Mouse (Mus musculus) embryonic facial prominence, embryonic 13.5 days (tissue): ENCODE measurements around the gene Il10. TPM values are rescaled to one million over a fixed set of nuclear protein-coding genes. Genes with fewer than 3 reads are reported as not detected.

Source experiments
- ATAC-seq: fragments of 200-750 bp; cut with Nextera tagmentation; 2 replicates; pipeline ENCODE4 v1.8.0; 2017; ENCODE audit warnings: low read depth; ENCODE audit not compliant: insufficient number of reproducible peaks, insufficient read depth, low FRiP score, low TSS enrichment
- H3K27ac ChIP-seq: fragments of 300-500 bp; sonication (generic); 2 replicates; pipeline ENCODE4 v1.5.1; 2015; ENCODE audit warnings: moderate library complexity, mild to moderate bottlenecking, inconsistent platforms
- H3K27me3 ChIP-seq: fragments of 300-500 bp; sonication (generic); 2 replicates; pipeline ENCODE4 v1.6.1; 2015; ENCODE audit warnings: mild to moderate bottlenecking, inconsistent platforms
- H3K36me3 ChIP-seq: fragments of 300-500 bp; sonication (generic); 2 replicates; pipeline ENCODE4 v1.6.1; 2015; ENCODE audit warnings: mild to moderate bottlenecking, inconsistent platforms
- H3K4me1 ChIP-seq: fragments of 300-500 bp; sonication (generic); 2 replicates; pipeline ENCODE4 v1.6.1; 2015; ENCODE audit warnings: inconsistent platforms
- H3K4me2 ChIP-seq: fragments of 300-500 bp; sonication (generic); 2 replicates; pipeline ENCODE4 v1.6.1; 2015; ENCODE audit warnings: moderate library complexity, mild to moderate bottlenecking, inconsistent platforms
- H3K4me3 ChIP-seq: fragments of 300-500 bp; sonication (generic); 2 replicates; pipeline ENCODE4 v1.5.1; 2015; ENCODE audit warnings: mild to moderate bottlenecking, inconsistent platforms
- H3K9ac ChIP-seq: fragments of 300-500 bp; sonication (generic); 2 replicates; pipeline ENCODE4 v1.6.1; 2015; ENCODE audit warnings: mild to moderate bottlenecking, inconsistent platforms
- H3K9me3 ChIP-seq: fragments of 300-500 bp; sonication (generic); 2 replicates; pipeline ENCODE4 v1.6.1; 2016; ENCODE audit warnings: inconsistent platforms
- WGBS: fragments of 180-500 bp; shearing (Covaris S2); methylation state at CpG from one replicate; pipeline ENCODE4 v1.1.7; 2015; ENCODE audit warnings: mixed read lengths; 5-methylcytosine and 5-hydroxymethylcytosine counted together
- polyA plus RNA-seq: library from polyadenylated mRNA; unstranded; fragments of >200 nt; fragmentation: Nextera tagmentation; extraction: Ambion mirVana; gene quantifications from 2 replicates; pipeline ENCODE4 v1.2.1, GENCODE M21; 2015

Il10 gene
- polyA plus RNA-seq, 1 experiment from 2014 or later, result not detected

DNA sequence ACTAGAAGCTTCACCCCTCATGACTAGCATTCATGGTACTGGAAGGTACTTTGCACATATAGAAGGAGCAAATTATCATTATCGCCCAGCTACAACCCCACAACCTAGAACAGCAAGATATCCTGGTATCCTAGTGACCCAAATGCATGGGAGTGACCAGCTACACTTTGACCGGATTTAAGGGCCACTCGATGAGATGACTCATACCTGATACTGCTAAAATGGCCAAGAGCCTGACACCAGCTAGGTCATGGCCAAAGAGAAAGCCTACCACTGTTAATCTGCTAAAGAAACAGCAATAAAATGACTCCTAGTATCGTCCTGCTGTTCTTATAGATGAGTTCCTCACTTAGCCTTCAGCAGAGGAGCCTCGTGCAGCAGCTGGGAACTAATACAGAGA, 19.8 kb downstream of the Il10 start:
- no peak overlapping the region for H3K9ac ChIP-seq
- H3K4me2 ChIP-seq, result no peak overlapping the region
- WGBS, result 85% methylated on average over 5 of the region's 5 CpGs
- ATAC-seq, result no peak
- H3K36me3 ChIP-seq, result no peaks in the 10 kb centered on the region
- H3K4me3 ChIP-seq, result no peak overlapping the region
- no peaks in the 10 kb centered on the region for H3K4me1 ChIP-seq
- H3K27ac ChIP-seq, result no peak overlapping the region
- H3K27me3 ChIP-seq, result no peaks in the 10 kb centered on the region
- H3K9me3 ChIP-seq, result peaks cover 9% of the 10 kb centered on the region; the same call in 1 of the 2 replicates

DNA sequence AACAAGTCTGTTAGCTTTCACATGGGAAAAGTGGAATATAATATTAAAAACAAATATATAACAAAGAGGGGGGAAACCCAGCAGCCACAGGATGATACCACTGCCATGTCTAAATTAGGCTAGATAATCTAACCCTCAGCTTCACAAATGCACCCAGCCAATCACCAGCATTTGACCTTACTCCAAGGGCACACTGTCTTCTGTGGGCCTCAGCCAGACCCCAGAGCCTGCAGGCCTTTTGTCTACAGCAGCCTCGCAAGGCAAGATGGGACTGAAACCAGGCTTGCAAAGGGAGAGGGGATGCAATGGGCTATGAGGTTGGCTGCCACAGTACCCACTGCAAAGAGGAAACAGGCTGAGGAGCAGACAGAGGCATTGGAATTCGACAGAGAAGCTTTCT, 22.6 kb downstream of the Il10 start:
- no peaks in the 10 kb centered on the region for H3K36me3 ChIP-seq
- 53% methylated on average over 2 of the region's 2 CpGs for WGBS
- no peak overlapping the region for H3K9ac ChIP-seq

DNA sequence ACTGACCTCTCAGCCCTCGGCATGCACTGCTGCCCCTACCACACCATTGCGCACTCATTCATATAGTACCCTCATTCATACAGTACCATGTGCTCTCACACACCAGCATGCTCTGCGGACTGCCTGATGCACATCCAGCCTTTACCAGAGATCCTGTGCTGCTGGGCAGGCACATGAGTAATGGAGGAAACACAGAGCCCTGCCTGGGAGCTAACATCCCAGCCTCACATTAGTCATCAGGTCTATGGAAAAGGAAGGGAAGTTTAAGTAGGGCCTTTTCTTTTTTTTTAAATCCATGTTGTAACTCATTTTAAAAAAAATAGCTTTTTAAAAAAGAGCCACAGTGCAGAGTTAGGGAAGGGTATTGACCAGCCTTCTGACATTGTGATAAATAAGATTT, 23.1 kb downstream of the Il10 start:
- WGBS, result 82% methylated on average over 3 of the region's 3 CpGs
- H3K9ac ChIP-seq, result no peak overlapping the region
- no peak overlapping the region for H3K4me3 ChIP-seq
- H3K9me3 ChIP-seq, result no peaks in the 10 kb centered on the region; the same call in 1 of the 2 replicates
- H3K4me1 ChIP-seq, result no peaks in the 10 kb centered on the region
- ATAC-seq, result no peak
- no peaks in the 10 kb centered on the region for H3K27me3 ChIP-seq
- no peaks in the 10 kb centered on the region for H3K36me3 ChIP-seq
- no peak overlapping the region for H3K4me2 ChIP-seq
- no peak overlapping the region for H3K27ac ChIP-seq

More for the DNA sequence above, 22.6 kb downstream of the Il10 start:
- H3K27ac ChIP-seq, result no peak overlapping the region
- no peak overlapping the region for H3K4me3 ChIP-seq
- H3K4me1 ChIP-seq, result no peaks in the 10 kb centered on the region
- H3K4me2 ChIP-seq, result no peak overlapping the region
- peaks cover 4% of the 10 kb centered on the region; the same call in 1 of the 2 replicates for H3K9me3 ChIP-seq
- H3K27me3 ChIP-seq, result no peaks in the 10 kb centered on the region
- no peak for ATAC-seq

DNA sequence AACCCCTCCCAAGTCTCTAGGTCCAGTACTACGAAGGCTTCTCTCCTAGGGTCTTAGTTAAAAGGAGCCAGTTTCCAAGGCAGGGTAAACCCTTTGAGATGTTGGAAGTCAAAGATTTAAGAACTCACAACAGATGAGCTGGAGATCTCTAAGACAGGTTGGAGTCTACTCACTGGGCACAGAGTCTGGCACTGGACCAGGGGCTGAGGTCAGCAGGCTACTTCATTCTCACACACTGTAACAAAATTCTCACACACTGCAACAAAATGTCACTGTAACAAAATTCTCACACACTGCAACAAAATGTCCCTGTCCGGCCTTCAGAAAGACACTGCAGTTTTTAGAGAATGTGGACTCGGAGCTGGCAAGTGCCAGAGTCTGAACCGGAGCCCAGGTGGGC, 24.0 kb downstream of the Il10 start:
- no peak for ATAC-seq
- no peak overlapping the region for H3K9ac ChIP-seq
- H3K4me3 ChIP-seq, result no peak overlapping the region
- no peak overlapping the region for H3K4me2 ChIP-seq
- no peaks in the 10 kb centered on the region for H3K9me3 ChIP-seq
- H3K27ac ChIP-seq, result no peak overlapping the region
- no peaks in the 10 kb centered on the region for H3K27me3 ChIP-seq
- no peaks in the 10 kb centered on the region for H3K4me1 ChIP-seq
- WGBS, result 96% methylated on average over 4 of the region's 4 CpGs
- H3K36me3 ChIP-seq, result no peaks in the 10 kb centered on the region

DNA sequence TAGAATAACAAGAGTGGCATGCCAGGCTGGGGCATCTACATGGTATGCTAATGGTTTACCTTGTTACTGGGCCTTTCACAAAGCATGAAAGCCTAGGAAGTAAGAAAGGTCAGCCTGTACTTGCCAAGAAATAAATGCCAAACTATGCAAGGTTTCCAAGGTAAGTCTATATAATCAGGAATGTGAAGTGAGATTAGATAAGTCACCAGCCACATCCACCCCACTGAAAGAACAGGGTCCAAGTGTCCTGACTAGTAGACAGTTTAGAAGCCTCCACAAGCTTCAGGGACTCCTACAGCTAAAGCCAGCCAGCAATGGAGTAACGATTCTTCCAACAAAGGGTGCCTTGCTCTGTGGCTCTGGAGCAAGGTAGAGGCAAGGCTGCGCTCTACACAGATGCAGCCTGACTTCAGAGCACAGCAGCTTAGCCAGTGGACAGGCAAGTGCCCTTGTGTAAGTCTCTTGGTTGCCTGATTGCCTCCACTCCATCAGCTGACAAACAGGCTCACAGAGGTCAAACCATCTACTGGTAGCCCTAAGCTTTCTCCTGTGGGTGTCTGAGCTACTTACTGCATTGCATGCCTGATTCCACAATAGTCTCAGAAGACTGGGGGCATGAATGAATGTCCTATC, 26.2 kb downstream of the Il10 start:
- WGBS, result 95% methylated on average over 2 of the region's 2 CpGs
- Histone ChIP-seq H3K4me1 (no peaks in the 10 kb centered on the region), H3K27me3 (no peaks in the 10 kb centered on the region), H3K9ac (no peak overlapping the region), H3K4me2 (no peak overlapping the region), H3K27ac (no peak overlapping the region), H3K9me3 (no peaks in the 10 kb centered on the region), H3K36me3 (no peaks in the 10 kb centered on the region), H3K4me3 (no peak overlapping the region)
- no peak for ATAC-seq

DNA sequence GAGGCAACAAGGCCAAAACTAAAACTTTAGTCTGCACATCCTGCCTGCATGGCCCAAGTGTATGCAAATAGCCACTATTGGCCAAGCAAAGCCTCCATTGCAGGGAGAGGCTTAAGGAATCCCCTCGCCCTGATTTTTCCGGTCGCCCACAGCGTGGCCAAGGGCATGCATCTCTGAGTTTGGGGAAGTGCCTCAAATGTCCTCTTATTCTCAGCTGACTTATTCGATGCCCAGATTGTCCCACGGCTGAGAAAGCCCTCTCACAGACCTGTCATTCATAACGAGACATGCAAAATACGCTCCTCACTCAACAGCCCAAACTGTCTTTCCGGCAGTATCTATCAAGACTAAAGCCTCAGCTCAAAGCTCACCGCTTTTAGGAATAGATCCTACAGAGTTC, 27.0 kb downstream of the Il10 start:
- Histone ChIP-seq H3K9me3 (no peaks in the 10 kb centered on the region), H3K9ac (no peak overlapping the region), H3K27me3 (no peaks in the 10 kb centered on the region), H3K4me3 (no peak overlapping the region), H3K4me2 (no peak overlapping the region), H3K27ac (no peak overlapping the region), H3K36me3 (no peaks in the 10 kb centered on the region), H3K4me1 (peaks cover 7% of the 10 kb centered on the region; the same call in 1 of the 2 replicates)
- WGBS, result 84% methylated on average over 10 of the region's 10 CpGs
- ATAC-seq, result no peak

DNA sequence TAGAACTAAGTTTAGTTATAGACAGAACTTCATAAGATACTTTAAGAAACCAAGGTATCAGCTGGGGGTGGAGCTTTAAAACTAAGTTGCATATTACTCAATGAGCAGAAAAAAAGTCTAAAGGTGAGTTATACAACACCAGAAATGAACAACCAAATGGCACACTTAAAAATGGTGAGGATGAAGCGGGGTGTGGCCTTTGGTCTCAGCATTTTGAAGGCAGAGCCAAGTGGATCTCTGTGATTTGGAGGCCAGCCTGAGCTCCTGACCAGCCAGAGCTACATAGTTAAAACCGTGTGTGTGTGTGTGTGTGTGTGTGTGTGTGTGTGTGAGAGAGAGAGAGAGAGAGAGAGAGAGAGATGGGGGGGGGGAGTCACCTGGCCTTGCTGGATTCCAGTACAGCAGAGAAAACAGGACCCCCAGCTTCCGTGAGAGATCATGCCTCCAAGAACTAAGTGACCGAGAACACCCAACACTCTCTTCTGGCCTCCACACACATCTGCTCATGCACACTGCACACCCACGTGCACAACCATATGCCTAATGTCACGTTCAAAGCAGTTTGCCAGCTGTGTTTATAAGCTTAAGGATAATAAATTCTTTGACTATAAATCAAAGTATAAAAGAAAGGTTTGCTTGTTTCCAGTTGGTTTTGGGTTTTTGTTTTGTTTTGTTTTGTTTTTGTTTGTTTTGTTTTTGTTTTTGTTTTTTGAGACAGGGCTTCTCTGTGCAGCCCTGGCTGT, 28.6 kb downstream of the Il10 start:
- Histone ChIP-seq H3K27me3 (no peaks in the 10 kb centered on the region), H3K4me1 (peaks cover 15% of the 10 kb centered on the region; the same call in 1 of the 2 replicates), H3K9ac (no peak overlapping the region), H3K9me3 (no peaks in the 10 kb centered on the region), H3K36me3 (peaks cover 10% of the 10 kb centered on the region; the same call in 1 of the 2 replicates), H3K27ac (no peak overlapping the region), H3K4me3 (no peak overlapping the region), H3K4me2 (no peak overlapping the region)
- 71% methylated on average over 6 of the region's 6 CpGs for WGBS
- ATAC-seq, result no peak

DNA sequence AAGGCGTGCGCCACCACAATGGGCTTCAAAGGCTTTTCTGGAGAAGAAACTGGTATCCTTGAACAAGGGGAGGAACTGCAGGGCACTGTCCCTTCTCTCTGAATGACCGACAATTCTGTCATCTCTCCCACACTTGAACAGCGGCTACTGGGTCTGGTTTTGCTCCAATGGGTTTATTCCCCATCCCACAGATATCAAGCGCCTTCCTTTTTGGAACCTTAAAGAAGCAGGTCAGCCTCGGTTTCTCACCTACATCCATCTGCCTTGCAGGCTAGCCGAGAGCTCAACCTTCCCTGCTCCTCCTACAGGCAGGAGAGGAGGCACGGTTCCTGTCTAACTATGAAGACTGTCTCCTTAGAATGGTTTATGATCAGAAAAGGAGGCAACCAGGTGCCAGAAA, 29.3 kb downstream of the Il10 start:
- Histone ChIP-seq H3K4me2 (no peak overlapping the region), H3K9me3 (no peaks in the 10 kb centered on the region), H3K9ac (no peak overlapping the region), H3K4me1 (peaks cover 18% of the 10 kb centered on the region; the same call in 1 of the 2 replicates), H3K27ac (no peak overlapping the region), H3K4me3 (no peak overlapping the region), H3K27me3 (no peaks in the 10 kb centered on the region), H3K36me3 (peaks cover 13% of the 10 kb centered on the region)
- ATAC-seq, result no peak
- WGBS, result 91% methylated on average over 8 of the region's 8 CpGs

DNA sequence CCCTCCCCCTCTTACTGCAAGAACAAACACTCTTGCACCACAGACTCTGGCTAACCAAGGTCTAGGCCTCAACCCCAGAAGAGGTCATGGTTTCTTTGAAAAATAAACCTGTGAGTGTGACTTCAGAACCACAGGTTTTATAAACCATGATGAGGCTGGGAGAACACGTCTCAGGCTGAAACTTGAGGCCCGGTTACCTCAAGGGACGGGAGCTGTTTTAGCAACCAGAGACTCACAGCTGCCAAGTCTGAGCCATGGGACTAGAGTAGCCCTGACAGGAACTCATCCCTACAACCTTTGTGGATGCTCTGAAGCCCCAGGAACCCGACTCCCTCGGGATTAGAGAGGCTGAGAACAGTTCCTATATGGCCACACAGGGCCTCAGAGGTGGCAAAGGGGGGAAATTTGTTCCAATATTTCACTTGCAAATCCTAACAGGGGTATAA, 29.7 kb downstream of the Il10 start:
- Histone ChIP-seq H3K4me2 (no peak overlapping the region), H3K9me3 (no peaks in the 10 kb centered on the region), H3K9ac (no peak overlapping the region), H3K27ac (no peak overlapping the region), H3K4me1 (peaks cover 18% of the 10 kb centered on the region; the same call in 1 of the 2 replicates), H3K27me3 (no peaks in the 10 kb centered on the region), H3K36me3 (peaks cover 18% of the 10 kb centered on the region), H3K4me3 (no peak overlapping the region)
- WGBS, result 76% methylated on average over 5 of the region's 5 CpGs
- no peak for ATAC-seq

DNA sequence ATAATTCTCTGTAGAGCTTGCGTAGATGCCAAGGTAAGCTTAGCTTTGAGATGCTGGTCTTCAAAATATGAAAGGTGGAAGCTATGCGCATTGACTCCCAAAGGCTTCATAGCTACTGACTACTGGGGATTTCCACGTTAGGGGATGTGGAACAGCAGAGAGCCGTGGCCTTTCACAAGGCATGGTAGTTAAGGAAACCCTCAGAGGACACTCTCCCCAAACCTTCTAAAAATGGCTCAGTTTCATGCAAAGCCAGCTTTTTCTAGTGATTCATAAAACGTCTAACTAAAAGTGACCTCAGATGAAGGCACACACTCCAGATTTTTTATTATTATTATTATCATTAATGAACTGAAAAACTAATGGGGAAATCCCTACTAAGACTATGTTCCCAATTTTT, 30.4 kb downstream of the Il10 start:
- Histone ChIP-seq H3K27ac (no peak overlapping the region), H3K9me3 (no peaks in the 10 kb centered on the region), H3K36me3 (peaks cover 24% of the 10 kb centered on the region), H3K4me1 (peaks cover 18% of the 10 kb centered on the region; the same call in 1 of the 2 replicates), H3K4me3 (no peak overlapping the region), H3K27me3 (no peaks in the 10 kb centered on the region), H3K9ac (no peak overlapping the region), H3K4me2 (no peak overlapping the region)
- WGBS, result 86% methylated on average over 5 of the region's 5 CpGs
- ATAC-seq, result no peak

DNA sequence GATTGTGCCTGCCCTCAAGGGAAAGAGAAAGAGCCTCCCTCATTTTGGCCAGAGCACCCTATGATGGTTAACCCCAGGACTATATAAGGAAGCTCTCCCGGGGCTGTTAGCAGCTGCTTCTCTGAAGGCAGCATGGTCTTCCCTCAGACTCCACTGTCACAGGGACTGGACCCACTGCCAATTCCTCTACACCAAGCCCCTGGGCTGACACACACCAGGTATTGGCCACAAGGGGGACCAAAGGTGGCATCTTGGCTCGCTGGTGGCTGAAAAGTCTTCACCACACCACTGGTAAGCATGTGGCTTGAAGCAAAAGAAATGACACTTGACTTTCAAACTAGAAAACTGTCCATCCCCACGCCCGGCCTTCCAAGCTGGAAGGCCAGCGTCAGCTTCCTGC, 31.0 kb downstream of the Il10 start:
- H3K36me3 ChIP-seq, result peaks cover 30% of the 10 kb centered on the region

DNA sequence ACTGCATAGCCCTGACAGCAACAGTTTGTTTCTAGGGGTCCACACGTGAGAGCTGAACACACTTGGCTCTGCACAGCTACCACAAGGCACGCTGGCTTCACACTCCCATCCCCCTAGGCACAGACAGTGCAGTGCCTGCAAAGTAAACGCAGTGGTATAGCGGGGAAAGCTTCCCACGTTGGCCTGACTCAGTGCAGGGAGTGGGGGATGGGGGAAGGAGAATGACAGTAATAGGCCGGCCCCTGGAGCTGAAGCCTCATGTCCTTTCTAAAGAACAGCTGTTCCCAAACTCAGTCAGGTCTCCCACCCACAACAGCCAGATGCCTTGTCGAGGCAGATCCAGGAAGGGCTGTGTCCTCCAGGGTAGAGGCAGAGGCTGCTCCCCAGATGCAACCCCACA, 31.4 kb downstream of the Il10 start:
- no peaks in the 10 kb centered on the region for H3K9me3 ChIP-seq
- WGBS, result 27% methylated on average over 7 of the region's 7 CpGs
- no peaks in the 10 kb centered on the region for H3K27me3 ChIP-seq
- no peak for ATAC-seq
- no peak overlapping the region for H3K4me2 ChIP-seq
- no peak overlapping the region for H3K4me3 ChIP-seq
- peaks cover 35% of the 10 kb centered on the region for H3K36me3 ChIP-seq
- H3K27ac ChIP-seq, result no peak overlapping the region
- H3K9ac ChIP-seq, result no peak overlapping the region
- peaks cover 18% of the 10 kb centered on the region; the same call in 1 of the 2 replicates for H3K4me1 ChIP-seq

More for the DNA sequence above, 31.0 kb downstream of the Il10 start:
- H3K27ac ChIP-seq, result no peak overlapping the region
- H3K9ac ChIP-seq, result no peak overlapping the region
- WGBS, result 83% methylated on average over 5 of the region's 5 CpGs
- H3K9me3 ChIP-seq, result no peaks in the 10 kb centered on the region
- H3K4me3 ChIP-seq, result no peak overlapping the region
- no peak for ATAC-seq
- no peak overlapping the region for H3K4me2 ChIP-seq
- no peaks in the 10 kb centered on the region for H3K27me3 ChIP-seq
- peaks cover 18% of the 10 kb centered on the region; the same call in 1 of the 2 replicates for H3K4me1 ChIP-seq
